Mouse (Mus musculus): Measurements from ENCODE around the gene Casp6. TPM values are rescaled to one million over a fixed set of nuclear protein-coding genes. Genes with fewer than 3 reads are reported as not detected.

Gene Casp6
- polyA plus RNA-seq, 1 experiment from 2014 or later: 53.3 TPM

- ATAC-seq (ENCODE audit: low read depth) (no peak), DNase-seq (ENCODE audit: low spot score) (peak; percentile 29)
- Histone ChIP-seq H3K27me3 (replicated peaks; ENCODE audit: control insufficient read depth, insufficient read depth, low read length) (no peaks in the 10 kb centered on the region), H3K4me1 (ENCODE audit: control insufficient read depth, insufficient read depth, low read length) (peaks cover 8% of the 10 kb centered on the region; the same call in 1 of the 2 replicates), H3K27ac (replicated peaks; ENCODE audit: low read depth, low read length) (no peak overlapping the region), H3K4me3 (ENCODE audit: low read depth, low read length) (no peak overlapping the region), H3K9me3 (ENCODE audit: control insufficient read depth, low read length) (no peaks in the 10 kb centered on the region), H3K36me3 (ENCODE audit: control insufficient read depth, insufficient read depth, low read length) (no peaks in the 10 kb centered on the region), H3K9ac (ENCODE audit: low read depth, low read length) (no peak overlapping the region), H3K4me2 (ENCODE audit: low read depth, low read length) (no peak overlapping the region)
- WGBS: 55% methylated on average over 9 of the region's 9 CpGs
Observed at GRCm38 (mm10) chr3:129936561-129936960, 35.3 kb downstream of the Casp6 start.

DNA sequence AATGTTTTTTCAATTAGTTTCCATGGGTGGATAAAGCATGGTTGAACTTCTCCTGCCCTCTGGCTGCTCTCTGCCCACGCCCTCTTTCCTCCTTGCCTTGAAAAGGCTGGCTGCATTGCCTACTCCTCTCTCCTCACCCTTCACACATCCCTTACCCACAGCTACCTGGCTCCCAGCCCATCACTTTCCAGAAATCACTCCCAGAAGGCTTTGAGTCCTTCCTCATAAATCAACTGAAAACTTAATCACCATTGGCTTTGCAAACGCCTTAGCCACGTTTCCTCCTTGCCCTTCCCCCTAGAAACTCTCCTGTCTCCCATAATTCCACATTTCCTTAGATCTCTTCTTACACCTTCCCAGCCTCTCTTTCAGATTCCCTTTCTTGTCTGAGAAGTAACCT, 36.6 kb downstream of the Casp6 start:
- H3K27me3 ChIP-seq (replicated peaks; ENCODE audit: control insufficient read depth, insufficient read depth, low read length): no peaks in the 10 kb centered on the region
- DNase-seq (ENCODE audit: low spot score) (peak; percentile 33), ATAC-seq (ENCODE audit: low read depth) (peak; percentile 26; the same call in 1 of the 2 replicates)
- H3K9ac ChIP-seq (ENCODE audit: low read depth, low read length): no peak overlapping the region
- no peaks in the 10 kb centered on the region for H3K9me3 ChIP-seq (ENCODE audit: control insufficient read depth, low read length)
- H3K36me3 ChIP-seq (ENCODE audit: control insufficient read depth, insufficient read depth, low read length): no peaks in the 10 kb centered on the region
- no peak overlapping the region for H3K4me2 ChIP-seq (ENCODE audit: low read depth, low read length)
- 38% methylated on average over 3 of the region's 3 CpGs for WGBS
- H3K4me3 ChIP-seq (ENCODE audit: low read depth, low read length): no peak overlapping the region
- peaks cover 8% of the 10 kb centered on the region; the same call in 1 of the 2 replicates for H3K4me1 ChIP-seq (ENCODE audit: control insufficient read depth, insufficient read depth, low read length)
- no peak overlapping the region for H3K27ac ChIP-seq (replicated peaks; ENCODE audit: low read depth, low read length)

DNA sequence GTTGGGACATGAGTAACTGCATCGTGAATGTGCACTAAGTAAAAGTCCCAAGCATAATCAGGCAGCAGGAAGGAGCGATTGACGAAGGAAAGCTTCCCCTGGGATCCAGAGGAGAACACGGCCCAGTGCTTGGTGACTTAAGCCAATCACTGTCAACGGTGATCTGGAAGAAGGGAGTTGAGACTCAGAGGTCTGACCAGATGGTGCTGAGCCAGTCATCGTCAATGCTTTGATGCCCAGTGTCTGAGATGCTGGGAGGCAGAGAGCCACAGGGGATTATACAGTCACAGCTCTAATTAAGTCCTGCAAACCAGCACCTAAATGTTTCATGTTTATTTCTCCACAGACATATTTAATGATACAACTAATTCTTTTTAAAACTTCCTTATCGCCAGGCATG, 37.8 kb downstream of the Casp6 start:
- peaks cover 8% of the 10 kb centered on the region; the same call in 1 of the 2 replicates for H3K4me1 ChIP-seq (ENCODE audit: control insufficient read depth, insufficient read depth, low read length)
- WGBS: 60% methylated on average over 7 of the region's 7 CpGs
- no peak for DNase-seq (ENCODE audit: low spot score)
- ATAC-seq (ENCODE audit: low read depth): no peak
- H3K4me3 ChIP-seq (ENCODE audit: low read depth, low read length): no peak overlapping the region
- no peak overlapping the region for H3K4me2 ChIP-seq (ENCODE audit: low read depth, low read length)
- H3K27me3 ChIP-seq (replicated peaks; ENCODE audit: control insufficient read depth, insufficient read depth, low read length): no peaks in the 10 kb centered on the region
- H3K27ac ChIP-seq (replicated peaks; ENCODE audit: low read depth, low read length): no peak overlapping the region
- H3K9ac ChIP-seq (ENCODE audit: low read depth, low read length): no peak overlapping the region
- H3K36me3 ChIP-seq (ENCODE audit: control insufficient read depth, insufficient read depth, low read length): no peaks in the 10 kb centered on the region
- no peaks in the 10 kb centered on the region for H3K9me3 ChIP-seq (ENCODE audit: control insufficient read depth, low read length)

DNA sequence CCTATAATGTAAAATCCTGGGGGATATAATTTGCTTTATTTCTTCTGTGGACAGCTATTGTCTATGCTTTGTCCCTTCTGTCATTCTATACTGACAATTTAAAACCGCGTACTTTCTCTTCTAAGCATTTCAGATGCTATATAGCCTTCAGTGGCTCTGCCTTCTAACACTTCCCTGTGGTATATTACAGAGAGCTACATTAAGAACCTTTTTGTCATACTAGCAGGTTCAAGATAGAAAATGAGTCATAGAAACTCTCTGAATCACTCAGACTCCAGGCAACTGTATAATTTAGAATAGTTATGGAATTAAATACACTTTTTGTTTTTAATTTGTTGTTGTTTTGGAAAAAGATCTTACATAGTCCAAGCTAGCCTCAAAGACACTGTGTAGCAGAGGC, 39.6 kb downstream of the Casp6 start:
- Histone ChIP-seq H3K27ac (replicated peaks; ENCODE audit: low read depth, low read length) (no peak overlapping the region), H3K4me2 (ENCODE audit: low read depth, low read length) (no peak overlapping the region), H3K4me1 (ENCODE audit: control insufficient read depth, insufficient read depth, low read length) (peaks cover 8% of the 10 kb centered on the region; the same call in 1 of the 2 replicates), H3K4me3 (ENCODE audit: low read depth, low read length) (no peak overlapping the region), H3K27me3 (replicated peaks; ENCODE audit: control insufficient read depth, insufficient read depth, low read length) (no peaks in the 10 kb centered on the region), H3K36me3 (ENCODE audit: control insufficient read depth, insufficient read depth, low read length) (no peaks in the 10 kb centered on the region), H3K9ac (ENCODE audit: low read depth, low read length) (no peak overlapping the region), H3K9me3 (ENCODE audit: control insufficient read depth, low read length) (no peaks in the 10 kb centered on the region)
- ATAC-seq (ENCODE audit: low read depth) (no peak), DNase-seq (ENCODE audit: low spot score) (no peak)
- 87% methylated on average over 2 of the region's 2 CpGs for WGBS

- peaks cover 8% of the 10 kb centered on the region; the same call in 1 of the 2 replicates for H3K4me1 ChIP-seq (ENCODE audit: control insufficient read depth, insufficient read depth, low read length)
- no peaks in the 10 kb centered on the region for H3K27me3 ChIP-seq (replicated peaks; ENCODE audit: control insufficient read depth, insufficient read depth, low read length)
- no peak overlapping the region for H3K4me2 ChIP-seq (ENCODE audit: low read depth, low read length)
- H3K27ac ChIP-seq (replicated peaks; ENCODE audit: low read depth, low read length): no peak overlapping the region
- no peak overlapping the region for H3K9ac ChIP-seq (ENCODE audit: low read depth, low read length)
- 84% methylated on average over 1 of the region's 1 CpGs for WGBS
- H3K4me3 ChIP-seq (ENCODE audit: low read depth, low read length): no peak overlapping the region
- ATAC-seq (ENCODE audit: low read depth) (no peak), DNase-seq (ENCODE audit: low spot score) (no peak)
- no peaks in the 10 kb centered on the region for H3K36me3 ChIP-seq (ENCODE audit: control insufficient read depth, insufficient read depth, low read length)
- no peaks in the 10 kb centered on the region for H3K9me3 ChIP-seq (ENCODE audit: control insufficient read depth, low read length)
Observed at GRCm38 (mm10) chr3:129941291-129941690, 40.1 kb downstream of the Casp6 start.

GRCm38 (mm10) chr3:129943813-129944212, 42.6 kb downstream of the Casp6 start:
- Histone ChIP-seq H3K4me2 (ENCODE audit: low read depth, low read length) (no peak overlapping the region), H3K4me1 (ENCODE audit: control insufficient read depth, insufficient read depth, low read length) (no peaks in the 10 kb centered on the region), H3K9me3 (ENCODE audit: control insufficient read depth, low read length) (no peaks in the 10 kb centered on the region), H3K4me3 (ENCODE audit: low read depth, low read length) (no peak overlapping the region), H3K27ac (replicated peaks; ENCODE audit: low read depth, low read length) (no peak overlapping the region), H3K36me3 (ENCODE audit: control insufficient read depth, insufficient read depth, low read length) (no peaks in the 10 kb centered on the region), H3K9ac (ENCODE audit: low read depth, low read length) (no peak overlapping the region), H3K27me3 (replicated peaks; ENCODE audit: control insufficient read depth, insufficient read depth, low read length) (no peaks in the 10 kb centered on the region)
- DNase-seq (ENCODE audit: low spot score) (no peak), ATAC-seq (ENCODE audit: low read depth) (no peak)
- 66% methylated on average over 4 of the region's 4 CpGs for WGBS

- Histone ChIP-seq H3K27me3 (replicated peaks; ENCODE audit: control insufficient read depth, insufficient read depth, low read length) (no peaks in the 10 kb centered on the region), H3K9me3 (ENCODE audit: control insufficient read depth, low read length) (no peaks in the 10 kb centered on the region), H3K4me2 (ENCODE audit: low read depth, low read length) (no peak overlapping the region), H3K36me3 (ENCODE audit: control insufficient read depth, insufficient read depth, low read length) (no peaks in the 10 kb centered on the region), H3K4me1 (ENCODE audit: control insufficient read depth, insufficient read depth, low read length) (no peaks in the 10 kb centered on the region), H3K27ac (replicated peaks; ENCODE audit: low read depth, low read length) (no peak overlapping the region), H3K4me3 (ENCODE audit: low read depth, low read length) (no peak overlapping the region), H3K9ac (ENCODE audit: low read depth, low read length) (no peak overlapping the region)
- DNase-seq (ENCODE audit: low spot score): no peak
- WGBS: 74% methylated on average over 5 of the region's 5 CpGs
- no peak for ATAC-seq (ENCODE audit: low read depth)
Observed at GRCm38 (mm10) chr3:129946217-129946914, 45.1 kb downstream of the Casp6 start.

GRCm38 (mm10) chr3:129948359-129948758, 47.1 kb downstream of the Casp6 start:
- 83% methylated on average over 5 of the region's 5 CpGs for WGBS
- DNase-seq (ENCODE audit: low spot score) (no peak), ATAC-seq (ENCODE audit: low read depth) (no peak)
- no peaks in the 10 kb centered on the region for H3K27me3 ChIP-seq (replicated peaks; ENCODE audit: control insufficient read depth, insufficient read depth, low read length)
- H3K27ac ChIP-seq (replicated peaks; ENCODE audit: low read depth, low read length): no peak overlapping the region
- H3K36me3 ChIP-seq (ENCODE audit: control insufficient read depth, insufficient read depth, low read length): no peaks in the 10 kb centered on the region
- H3K9ac ChIP-seq (ENCODE audit: low read depth, low read length): no peak overlapping the region
- no peak overlapping the region for H3K4me3 ChIP-seq (ENCODE audit: low read depth, low read length)
- no peaks in the 10 kb centered on the region for H3K4me1 ChIP-seq (ENCODE audit: control insufficient read depth, insufficient read depth, low read length)
- H3K4me2 ChIP-seq (ENCODE audit: low read depth, low read length): no peak overlapping the region
- H3K9me3 ChIP-seq (ENCODE audit: control insufficient read depth, low read length): no peaks in the 10 kb centered on the region

DNA sequence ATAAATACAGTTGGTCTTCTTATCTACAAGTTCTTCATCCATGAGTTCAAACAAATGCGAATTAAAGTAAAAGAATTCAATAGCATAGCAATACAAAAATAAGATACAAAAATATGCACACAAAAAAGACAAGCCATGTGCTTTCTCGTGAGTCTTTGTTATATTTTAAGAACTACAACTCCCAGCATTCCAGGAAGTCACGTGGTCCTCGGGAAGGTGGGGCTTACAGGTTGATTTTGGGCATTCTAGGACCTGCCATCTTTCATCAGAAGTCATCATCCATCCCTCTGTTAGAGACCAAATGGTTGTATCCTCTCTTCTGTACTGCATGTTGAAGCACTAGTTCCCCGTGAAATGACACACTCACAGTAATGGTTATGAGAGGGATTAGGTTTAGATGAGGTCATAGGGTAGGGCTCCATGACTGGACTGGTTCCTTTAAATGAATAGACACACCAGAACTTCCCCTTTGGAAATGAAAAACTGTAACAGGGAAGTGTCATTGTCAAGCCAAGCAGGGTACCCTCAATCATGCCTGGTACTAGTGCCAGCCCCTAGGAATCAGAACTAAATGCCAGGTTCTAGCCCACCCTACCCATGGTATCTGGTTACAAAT, 48.0 kb downstream of the Casp6 start:
- Histone ChIP-seq H3K27ac (replicated peaks; ENCODE audit: low read depth, low read length) (no peak overlapping the region), H3K9me3 (ENCODE audit: control insufficient read depth, low read length) (no peaks in the 10 kb centered on the region), H3K4me1 (ENCODE audit: control insufficient read depth, insufficient read depth, low read length) (no peaks in the 10 kb centered on the region), H3K4me3 (ENCODE audit: low read depth, low read length) (no peak overlapping the region), H3K36me3 (ENCODE audit: control insufficient read depth, insufficient read depth, low read length) (no peaks in the 10 kb centered on the region), H3K9ac (ENCODE audit: low read depth, low read length) (no peak overlapping the region), H3K27me3 (replicated peaks; ENCODE audit: control insufficient read depth, insufficient read depth, low read length) (no peaks in the 10 kb centered on the region), H3K4me2 (ENCODE audit: low read depth, low read length) (no peak overlapping the region)
- DNase-seq (ENCODE audit: low spot score) (no peak), ATAC-seq (ENCODE audit: low read depth) (no peak)
- 84% methylated on average over 5 of the region's 5 CpGs for WGBS

Measured in embryonic facial prominence, embryonic 14.5 days (tissue).